In the genomic region with DNA sequence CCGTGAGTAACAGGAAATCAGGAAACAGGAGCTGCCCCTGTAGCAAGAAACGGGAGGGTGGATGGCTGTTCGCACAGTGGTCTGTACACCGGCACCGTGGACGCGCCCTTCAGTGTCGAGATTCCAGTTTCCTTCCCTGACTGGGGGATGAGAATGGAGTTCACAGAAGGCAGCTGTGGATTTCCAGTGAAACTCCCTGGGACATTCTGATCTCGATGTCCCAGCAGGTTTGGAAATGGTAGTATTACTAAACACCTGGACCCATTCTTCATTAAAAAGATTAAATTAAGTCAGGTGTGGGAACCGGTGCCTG, we compare ENCODE assay signal across 12 mouse cellular contexts. TPM values are rescaled to one million over a fixed set of nuclear protein-coding genes. Genes with fewer than 3 reads are reported as not detected.
DNase-seq lines count a peak whose midpoint lies in the region; ATAC-seq and TF ChIP-seq lines count a peak whose summit lies in the region.
"Had no signal": no experiment of that assay in that cellular context is flagged by ENCODE, and none has a peak within 500 bp of the region (broad histone marks: within the 10 kb centered on the region; RNA-seq: fewer than 3 reads in every experiment).

No protein-coding gene starts in this region.

- DNase-seq in kidney, postnatal 10 days, result no peak
- no peak for DNase-seq in MEL (ENCODE audit: low read depth, low spot score)
- no peak for DNase-seq in embryo, embryonic 10 days (ENCODE audit: low spot score)
- DNase-seq in layer of hippocampus, postnatal 25 days (ENCODE audit: extremely low spot score in 1 of 2, low spot score in 1 of 2), result no peak
- DNase-seq: cerebellum, postnatal 36 days; thymus, postnatal 14 days had no signal

- no peaks in the 10 kb centered on the region for H3K27me3 ChIP-seq in kidney, embryonic 14.5 days (ENCODE audit: control insufficient read depth, insufficient read depth, low read length)
- H3K27me3 ChIP-seq in C2C12 (ENCODE audit: control insufficient read depth, insufficient read depth, insufficient read length) (no peaks in the 10 kb centered on the region), MEL (ENCODE audit: control insufficient read depth in 1 of 2, insufficient read depth in 2 of 2, low read length in 2 of 2) (no peaks in the 10 kb centered on the region)
- H3K27me3 ChIP-seq in limb, embryonic 13.5 days, result no peaks in the 10 kb centered on the region
- H3K27me3 ChIP-seq in forebrain, embryonic 15.5 days, result no peaks in the 10 kb centered on the region
- H3K27me3 ChIP-seq: forebrain, embryonic 13.5 days had no signal

- H3K79me3 ChIP-seq in C2C12 (ENCODE audit: low read depth), result no peaks in the 10 kb centered on the region

- H3K79me2 ChIP-seq in C2C12 (ENCODE audit: control insufficient read depth, insufficient read depth) (no peaks in the 10 kb centered on the region), MEL (ENCODE audit: control insufficient read depth, insufficient read depth, low read length, poor library complexity) (no peaks in the 10 kb centered on the region)

- no peaks in the 10 kb centered on the region for H3K9me3 ChIP-seq in kidney, embryonic 14.5 days (ENCODE audit: control insufficient read depth, low read length)
- H3K9me3 ChIP-seq in MEL (replicated peaks; ENCODE audit: insufficient read depth, low read length), result no peaks in the 10 kb centered on the region
- no peaks in the 10 kb centered on the region for H3K9me3 ChIP-seq in limb, embryonic 13.5 days
- no peaks in the 10 kb centered on the region for H3K9me3 ChIP-seq in forebrain, embryonic 15.5 days
- H3K9me3 ChIP-seq: forebrain, embryonic 13.5 days had no signal

- TF ChIP-seq POLR2A in MEL (IDR thresholded peaks at IDR 0.05; ENCODE audit: control insufficient read depth in 1 of 2, insufficient read depth in 1 of 2, low read depth in 1 of 2, low read length in 2 of 2, poor library complexity in 1 of 2), result no peak

- no peak for ATAC-seq in kidney, embryonic 14.5 days (ENCODE audit: low FRiP score, low TSS enrichment)
- ATAC-seq in limb, embryonic 13.5 days (ENCODE audit: low FRiP score, low read depth), result no peak
- no peak for ATAC-seq in forebrain, embryonic 15.5 days (replicated peaks)
- ATAC-seq: forebrain, embryonic 13.5 days; midbrain, embryonic 16.5 days had no signal

- H3K36me3 ChIP-seq in kidney, embryonic 14.5 days (ENCODE audit: control insufficient read depth, insufficient read depth, low read length), result no peaks in the 10 kb centered on the region
- H3K36me3 ChIP-seq in C2C12 (ENCODE audit: control insufficient read depth, insufficient read depth) (no peaks in the 10 kb centered on the region), MEL (ENCODE audit: control insufficient read depth in 1 of 2, insufficient read depth in 2 of 2, low read length in 2 of 2) (peaks cover 0 to 30% of the 10 kb centered on the region in 2 experiments; a peak in 2 of 4 replicates)
- no peaks in the 10 kb centered on the region for H3K36me3 ChIP-seq in limb, embryonic 13.5 days
- no peaks in the 10 kb centered on the region for H3K36me3 ChIP-seq in forebrain, embryonic 15.5 days

- H3K27ac ChIP-seq in kidney, embryonic 14.5 days (ENCODE audit: low read depth, low read length), result peak overlapping the region; percentile 83
- H3K27ac ChIP-seq in MEL (ENCODE audit: control insufficient read depth, low read depth, low read length), result peak overlapping the region; percentile 46; the same call in 1 of the 2 replicates
- H3K27ac ChIP-seq in limb, embryonic 13.5 days, result peak overlapping the region; percentile 59
- no peak overlapping the region for H3K27ac ChIP-seq in forebrain, embryonic 15.5 days (replicated peaks)
- H3K27ac ChIP-seq: forebrain, embryonic 13.5 days had no signal

- TF ChIP-seq CTCF in C2C12 (IDR thresholded peaks at IDR 0.05; ENCODE audit: control insufficient read depth, insufficient read depth, insufficient read length) (no peak), MEL (IDR thresholded peaks at IDR 0.05 in 2 of 3, conservative IDR thresholded peaks at IDR 0.05 in 1 of 3; ENCODE audit: control insufficient read depth in 1 of 3, insufficient read depth in 1 of 3, low read depth in 2 of 3, low read length in 3 of 3, poor library complexity in 1 of 3, severe bottlenecking in 1 of 3) (no peak)

- H3ac ChIP-seq in C2C12 (ENCODE audit: control insufficient read depth, insufficient read length, low read depth), result peak overlapping the region; percentile 51

- no peak for TF ChIP-seq RAD21 in MEL (IDR thresholded peaks at IDR 0.05; ENCODE audit: low read depth, low read length)

- 33% methylated on average over 10 of the region's 10 CpGs for WGBS in kidney, embryonic 14.5 days
- WGBS in limb, embryonic 13.5 days, result 33% methylated on average over 10 of the region's 10 CpGs
- WGBS in forebrain, embryonic 15.5 days, result 87% methylated on average over 10 of the region's 10 CpGs

- peak overlapping the region; percentile 35; the same call in 1 of the 2 replicates for H3K9ac ChIP-seq in kidney, embryonic 14.5 days (ENCODE audit: low read depth, low read length)
- peak overlapping the region; percentile 69 for H3K9ac ChIP-seq in MEL (ENCODE audit: control insufficient read depth, low read depth, low read length, poor library complexity, severe bottlenecking)
- H3K9ac ChIP-seq in limb, embryonic 13.5 days, result no peak overlapping the region; the same call in 1 of the 2 replicates
- H3K9ac ChIP-seq in forebrain, embryonic 15.5 days (replicated peaks), result no peak overlapping the region
- H3K9ac ChIP-seq: forebrain, embryonic 13.5 days had no signal

- H3K4me1 ChIP-seq in kidney, embryonic 14.5 days (ENCODE audit: control insufficient read depth, insufficient read depth, low read length), result peaks cover 32% of the 10 kb centered on the region
- peaks cover 0 to 14% of the 10 kb centered on the region in 2 experiments; a peak in 2 of 4 replicates for H3K4me1 ChIP-seq in MEL (ENCODE audit: control insufficient read depth in 1 of 2, insufficient read depth in 2 of 2, low read length in 2 of 2)
- H3K4me1 ChIP-seq in limb, embryonic 13.5 days, result peaks cover 44% of the 10 kb centered on the region
- peaks cover 3% of the 10 kb centered on the region; the same call in 1 of the 2 replicates for H3K4me1 ChIP-seq in forebrain, embryonic 15.5 days
- H3K4me1 ChIP-seq: forebrain, embryonic 13.5 days had no signal

- H3K4me3 ChIP-seq in kidney, embryonic 14.5 days (ENCODE audit: low read length), result no peak overlapping the region; the same call in 1 of the 2 replicates
- H3K4me3 ChIP-seq in C2C12 (ENCODE audit: insufficient read depth, poor library complexity, severe bottlenecking) (no peak overlapping the region), MEL (ENCODE audit: control insufficient read depth in 1 of 2, insufficient read depth in 1 of 2, low read depth in 2 of 2, low read length in 2 of 2) (peak overlapping the region; percentile 27 to 69)
- H3K4me3 ChIP-seq in limb, embryonic 13.5 days, result no peak overlapping the region
- H3K4me3 ChIP-seq in forebrain, embryonic 15.5 days, result no peak overlapping the region
- H3K4me3 ChIP-seq: forebrain, embryonic 13.5 days had no signal

- peak overlapping the region; percentile 23 for H3K4me2 ChIP-seq in kidney, embryonic 14.5 days (replicated peaks; ENCODE audit: low read depth, low read length)
- peak overlapping the region; percentile 38 for H3K4me2 ChIP-seq in limb, embryonic 13.5 days (replicated peaks)
- no peak overlapping the region for H3K4me2 ChIP-seq in forebrain, embryonic 15.5 days (replicated peaks)
- H3K4me2 ChIP-seq: forebrain, embryonic 13.5 days had no signal

- TF ChIP-seq EP300 in MEL (IDR thresholded peaks at IDR 0.05; ENCODE audit: low read depth in 1 of 2, low read length in 2 of 2), result peak in 1 of 2 experiments; percentile 33; a peak in 1 of 4 replicates

RNA-seq across cellular contexts. Expression of a gene that starts 18.6 kb away (rescaled TPM):
- 15.8 and 19.2 TPM in 2 replicates for polyA plus RNA-seq in kidney, embryonic 14.5 days (2014; fragmentation: Nextera tagmentation; extraction: Ambion mirVana)
- polyA plus RNA-seq in C2C12 (2012; fragmentation: generic; extraction: Trizol) (15.8 TPM), MEL (2012; ENCODE audit: insufficient read depth in 1 of 2, insufficient read length in 2 of 2, low read depth in 1 of 2, low replicate concordance in 2 of 2, missing spikeins in 1 of 2) (10 to 100 TPM in 1 of 2 experiments, not detected in 1; 36.7 TPM)
- 14.1 and 15.0 TPM in 2 replicates for total RNA-seq in MEL (2012; rRNA removed)
- polyA plus RNA-seq in limb, embryonic 13.5 days (2015; fragmentation: Nextera tagmentation; extraction: Ambion mirVana), result 23.5 and 24.0 TPM in 2 replicates
- 22.8 and 26.1 TPM in 2 replicates for polyA plus RNA-seq in forebrain, embryonic 15.5 days (2015; fragmentation: Nextera tagmentation; extraction: Ambion mirVana)
- 10 to 100 TPM; 31.2 to 35.8 TPM for total RNA-seq in layer of hippocampus, postnatal 25 days (2021)

RNA-seq across cellular contexts. Expression of a gene that starts 35.5 kb away (rescaled TPM):
- 67.0 and 152 TPM in 2 replicates for polyA plus RNA-seq in kidney, embryonic 14.5 days (2014; fragmentation: Nextera tagmentation; extraction: Ambion mirVana)
- polyA plus RNA-seq in C2C12 (2012; fragmentation: generic; extraction: Trizol) (68.5 TPM), MEL (2012; ENCODE audit: insufficient read depth in 1 of 2, insufficient read length in 2 of 2, low read depth in 1 of 2, low replicate concordance in 2 of 2, missing spikeins in 1 of 2) (10 to 100 TPM; 69.4 to 79.1 TPM)
- total RNA-seq in MEL (2012; rRNA removed), result 66.5 and 67.9 TPM in 2 replicates
- polyA plus RNA-seq in limb, embryonic 13.5 days (2015; fragmentation: Nextera tagmentation; extraction: Ambion mirVana), result 71.9 and 77.0 TPM in 2 replicates
- 103 and 105 TPM in 2 replicates for polyA plus RNA-seq in forebrain, embryonic 15.5 days (2015; fragmentation: Nextera tagmentation; extraction: Ambion mirVana)
- total RNA-seq in layer of hippocampus, postnatal 25 days (2021), result 100 to 1,000 TPM in 1 of 2 experiments, 10 to 100 TPM in 1; 93.9 to 105 TPM

RNA-seq across cellular contexts. Expression of a gene that starts 49.5 kb away (rescaled TPM):
- polyA plus RNA-seq in kidney, embryonic 14.5 days (2014; fragmentation: Nextera tagmentation; extraction: Ambion mirVana), result 22.5 and 31.9 TPM in 2 replicates
- polyA plus RNA-seq in C2C12 (2012; fragmentation: generic; extraction: Trizol) (not detected), MEL (2012; ENCODE audit: insufficient read depth in 1 of 2, insufficient read length in 2 of 2, low read depth in 1 of 2, low replicate concordance in 2 of 2, missing spikeins in 1 of 2) (not detected)
- total RNA-seq in MEL (2012; rRNA removed), result not detected in 2 replicates
- polyA plus RNA-seq in limb, embryonic 13.5 days (2015; fragmentation: Nextera tagmentation; extraction: Ambion mirVana), result not detected in 2 replicates
- polyA plus RNA-seq in forebrain, embryonic 15.5 days (2015; fragmentation: Nextera tagmentation; extraction: Ambion mirVana), result not detected in 2 replicates
- not detected for total RNA-seq in layer of hippocampus, postnatal 25 days (2021)
- polyA plus RNA-seq: forebrain, embryonic 13.5 days; midbrain, embryonic 16.5 days had no signal

RNA-seq across cellular contexts. Expression of a gene that starts 58.3 kb away (rescaled TPM):
- 110 and 140 TPM in 2 replicates for polyA plus RNA-seq in kidney, embryonic 14.5 days (2014; fragmentation: Nextera tagmentation; extraction: Ambion mirVana)
- 119 TPM for polyA plus RNA-seq in C2C12 (2012; fragmentation: generic; extraction: Trizol)
- total RNA-seq in MEL (2012; rRNA removed), result 261 and 278 TPM in 2 replicates
- 100 to 1,000 TPM; 189 to 336 TPM for polyA plus RNA-seq in MEL (2012; ENCODE audit: insufficient read depth in 1 of 2, insufficient read length in 2 of 2, low read depth in 1 of 2, low replicate concordance in 2 of 2, missing spikeins in 1 of 2)
- polyA plus RNA-seq in limb, embryonic 13.5 days (2015; fragmentation: Nextera tagmentation; extraction: Ambion mirVana), result 99.9 and 104 TPM in 2 replicates
- 81.0 and 84.1 TPM in 2 replicates for polyA plus RNA-seq in forebrain, embryonic 15.5 days (2015; fragmentation: Nextera tagmentation; extraction: Ambion mirVana)
- 10 to 100 TPM; 44.4 to 45.9 TPM for total RNA-seq in layer of hippocampus, postnatal 25 days (2021)

RNA-seq across cellular contexts. Expression of a gene that starts 58.5 kb away (rescaled TPM):
- 32.4 and 38.8 TPM in 2 replicates for polyA plus RNA-seq in kidney, embryonic 14.5 days (2014; fragmentation: Nextera tagmentation; extraction: Ambion mirVana)
- polyA plus RNA-seq in C2C12 (2012; fragmentation: generic; extraction: Trizol) (20.1 TPM), MEL (2012; ENCODE audit: insufficient read depth in 1 of 2, insufficient read length in 2 of 2, low read depth in 1 of 2, low replicate concordance in 2 of 2, missing spikeins in 1 of 2) (10 to 100 TPM in 1 of 2 experiments, not detected in 1; 27.0 TPM)
- total RNA-seq in MEL (2012; rRNA removed), result 18.1 and 27.2 TPM in 2 replicates
- polyA plus RNA-seq in limb, embryonic 13.5 days (2015; fragmentation: Nextera tagmentation; extraction: Ambion mirVana), result 37.5 and 40.8 TPM in 2 replicates
- 42.2 and 45.7 TPM in 2 replicates for polyA plus RNA-seq in forebrain, embryonic 15.5 days (2015; fragmentation: Nextera tagmentation; extraction: Ambion mirVana)
- total RNA-seq in layer of hippocampus, postnatal 25 days (2021), result 10 to 100 TPM; 28.7 to 28.9 TPM

Comparison
In these comparisons a context has a peak if more than half of its experiments do, and no peak if none do; other contexts are left out.
1. H3K4me3 ChIP-seq: peak in MEL (2 of 2); none in kidney, embryonic 14.5 days (single experiment), C2C12 (single experiment), limb, embryonic 13.5 days (single experiment) and forebrain, embryonic 15.5 days (single experiment).
2. H3K9ac ChIP-seq: peak in kidney, embryonic 14.5 days (single experiment) and MEL (single experiment); none in limb, embryonic 13.5 days (single experiment) and forebrain, embryonic 15.5 days (single experiment).
3. RNA of a gene that starts 49.5 kb away (polyA plus RNA-seq): 22.5 to 31.9 TPM in kidney, embryonic 14.5 days; not detected in limb, embryonic 13.5 days, not detected in C2C12 (single experiment), not detected in MEL and not detected in forebrain, embryonic 15.5 days; every median in the first group is over 10 times any median in the second.